Mouse (Mus musculus) left cerebral cortex, adult 11 months (tissue): ENCODE data around the gene Car10.

Experiments used
- DNase-seq: peaks from one replicate; pipeline ENCODE4 v3.0.0; 2022; ENCODE audit warnings: low spot score

Car10 gene

DNA sequence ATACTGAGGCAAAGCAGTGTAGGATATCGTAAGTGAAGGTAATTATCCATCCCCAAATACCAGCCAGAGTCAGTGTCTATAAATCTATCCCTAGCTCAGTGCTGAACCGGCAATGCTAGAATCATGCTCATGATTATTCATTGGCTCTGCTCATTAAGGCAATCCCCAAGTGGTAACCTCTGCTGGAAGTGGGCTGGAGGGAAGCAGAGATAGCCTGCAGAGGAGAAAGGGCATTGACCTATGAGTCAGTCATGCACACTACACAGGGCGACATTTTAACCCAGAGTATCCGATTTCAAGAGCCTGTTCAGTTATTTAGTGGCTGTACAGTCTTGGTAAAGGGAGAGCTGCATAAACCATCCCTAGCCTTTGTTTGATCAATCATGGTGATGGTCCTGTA lies 402.6 kb downstream of the Car10 start:
- DNase-seq = no peak

DNA sequence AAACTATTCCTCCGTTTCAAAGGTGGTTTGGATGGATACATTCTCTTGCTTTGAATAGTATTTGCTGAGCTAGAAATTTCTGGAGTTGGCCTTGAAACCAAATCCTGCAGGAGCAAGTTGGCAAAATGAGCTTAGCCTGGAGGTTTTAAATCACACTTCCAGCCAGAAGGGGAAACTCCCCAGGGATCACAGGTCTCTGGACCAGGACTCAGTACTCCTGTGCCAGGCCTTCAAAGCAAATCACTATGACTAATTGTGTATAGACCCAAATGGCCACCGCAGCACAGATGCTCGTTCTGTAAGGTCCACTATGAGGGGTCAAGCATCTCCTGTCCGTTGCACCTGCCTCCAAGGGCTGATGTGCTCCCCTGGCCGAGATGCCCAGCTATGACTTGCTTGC lies 403.8 kb downstream of the Car10 start:
- no peak for DNase-seq

DNA sequence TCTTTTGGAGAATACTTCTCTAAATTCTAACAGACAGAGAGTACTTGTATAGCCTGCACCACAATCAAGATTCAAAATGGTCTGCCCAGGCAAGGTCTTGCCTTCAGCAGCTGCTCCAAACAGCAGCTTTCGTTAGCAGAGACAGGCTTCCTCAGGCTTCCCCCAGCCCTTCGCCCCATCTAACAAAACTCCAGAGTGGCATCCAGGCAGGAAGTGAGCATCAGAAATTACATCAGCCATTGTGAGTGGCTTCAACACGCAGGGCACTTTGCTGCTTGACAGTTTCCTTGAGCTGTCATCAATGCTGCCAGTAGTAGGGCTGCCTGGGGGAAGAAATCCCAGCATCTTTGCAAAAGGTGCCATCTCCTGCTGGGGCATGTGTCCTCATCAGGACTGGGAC lies 405.0 kb downstream of the Car10 start:
- DNase-seq = no peak

DNA sequence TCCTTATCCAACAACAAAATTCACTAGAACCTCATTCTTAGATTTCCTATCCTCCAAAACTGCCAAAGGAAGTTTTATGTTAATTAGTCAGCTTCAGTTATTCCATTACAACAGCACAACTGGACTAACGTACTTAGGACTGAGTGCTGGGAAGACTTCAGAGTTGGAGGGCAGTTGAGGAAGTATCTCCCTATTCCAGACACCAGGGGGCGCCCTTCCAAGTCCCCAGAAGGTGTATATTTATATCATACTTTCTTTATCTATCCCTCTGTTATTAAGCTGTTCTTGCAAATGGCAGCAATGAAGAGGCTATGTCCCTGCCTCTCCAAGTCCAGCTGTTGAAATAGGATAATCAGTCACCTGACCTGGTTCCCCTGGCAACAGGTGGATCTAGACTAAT lies 405.6 kb downstream of the Car10 start:
- no peak for DNase-seq

DNA sequence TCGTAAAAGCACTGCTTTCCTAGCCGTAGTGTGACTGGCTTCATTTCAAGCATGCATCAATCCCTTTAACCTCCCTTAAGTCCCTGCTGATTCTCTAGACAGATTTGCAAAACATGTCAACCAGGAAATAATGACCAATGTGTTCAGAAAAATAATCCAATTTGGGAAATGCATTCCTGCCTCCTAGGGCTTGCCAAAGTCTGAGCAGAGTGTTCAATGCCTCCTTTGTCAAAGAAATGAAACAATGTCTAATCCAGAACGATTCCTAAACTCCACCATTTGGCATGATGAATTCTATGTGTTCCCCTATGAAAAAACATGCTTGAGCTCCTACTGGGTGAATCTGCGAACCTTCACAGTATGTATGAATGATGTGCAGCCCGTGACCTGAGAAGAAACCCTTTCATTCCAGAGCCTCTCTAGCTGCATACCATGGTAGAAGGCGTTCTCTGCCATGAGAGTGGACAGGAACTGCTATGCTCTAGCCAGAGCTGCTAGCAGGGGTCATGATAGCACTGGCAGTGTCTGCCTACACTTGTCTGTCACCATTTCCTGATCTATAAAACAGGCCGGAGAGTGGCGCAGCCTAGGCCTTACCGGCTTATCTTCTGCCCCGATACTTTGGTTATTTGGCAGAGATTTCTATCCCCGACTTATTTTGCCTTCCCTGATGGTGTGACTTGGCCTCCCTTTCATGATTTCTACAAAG lies 411.9 kb downstream of the Car10 start:
- no peak for DNase-seq

DNA sequence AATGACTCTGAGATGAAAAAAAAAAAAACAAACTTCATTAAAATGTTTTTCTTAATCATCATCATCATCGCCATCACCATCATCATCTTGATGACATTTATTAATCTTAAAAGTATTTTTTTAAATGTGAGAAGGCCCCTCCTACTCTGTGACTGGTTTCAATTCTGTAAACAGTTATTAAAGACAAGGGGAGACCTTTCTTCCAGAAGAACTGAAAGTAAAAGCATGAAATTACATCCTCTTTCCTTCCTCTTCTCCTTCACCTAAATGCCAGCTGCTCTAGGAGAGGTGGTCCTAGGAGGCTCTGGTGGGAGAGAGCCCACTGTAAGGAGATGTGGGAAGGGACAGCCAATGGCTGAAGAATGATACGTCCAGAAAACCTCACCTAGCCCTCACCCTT lies 415.0 kb downstream of the Car10 start:
- DNase-seq = no peak

DNA sequence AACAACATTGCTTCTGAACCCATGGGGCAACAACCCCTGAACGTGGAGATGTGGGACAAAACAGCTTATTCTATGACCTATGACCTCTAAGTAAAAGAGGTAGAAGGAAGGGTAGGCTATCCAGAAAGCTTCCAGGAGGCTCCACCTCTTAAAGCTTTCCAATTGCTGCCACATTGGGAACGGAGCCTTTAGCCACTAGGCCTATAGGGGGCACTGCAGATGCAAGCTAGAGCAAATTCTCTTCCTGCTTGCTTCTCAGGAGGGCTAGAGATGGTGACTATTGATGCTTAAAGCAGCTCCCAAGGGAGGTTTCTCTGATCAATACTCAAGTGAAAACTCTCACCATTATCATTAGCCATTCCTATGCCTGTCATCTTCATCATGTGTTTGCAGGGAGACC lies 416.6 kb downstream of the Car10 start:
- no peak for DNase-seq

DNA sequence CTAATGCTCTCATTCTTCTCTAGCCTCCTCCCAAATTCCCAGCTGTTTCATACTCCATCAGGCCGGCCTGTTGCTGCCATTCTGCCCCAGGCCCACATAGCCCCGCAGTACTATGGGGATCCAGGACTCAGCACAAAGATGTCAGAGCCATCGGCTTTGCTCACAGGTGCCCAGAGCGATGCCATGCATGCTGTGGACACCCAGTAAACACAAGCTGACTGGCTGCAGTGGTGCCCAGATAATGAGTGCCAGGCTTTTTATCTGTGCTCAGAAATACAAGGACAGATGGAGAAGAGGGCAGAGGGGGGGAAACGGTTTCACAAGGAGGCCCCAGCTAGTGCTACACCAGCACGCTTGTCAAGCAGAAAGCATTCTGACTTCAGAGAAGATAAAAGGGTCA lies 417.7 kb downstream of the Car10 start:
- no peak for DNase-seq

DNA sequence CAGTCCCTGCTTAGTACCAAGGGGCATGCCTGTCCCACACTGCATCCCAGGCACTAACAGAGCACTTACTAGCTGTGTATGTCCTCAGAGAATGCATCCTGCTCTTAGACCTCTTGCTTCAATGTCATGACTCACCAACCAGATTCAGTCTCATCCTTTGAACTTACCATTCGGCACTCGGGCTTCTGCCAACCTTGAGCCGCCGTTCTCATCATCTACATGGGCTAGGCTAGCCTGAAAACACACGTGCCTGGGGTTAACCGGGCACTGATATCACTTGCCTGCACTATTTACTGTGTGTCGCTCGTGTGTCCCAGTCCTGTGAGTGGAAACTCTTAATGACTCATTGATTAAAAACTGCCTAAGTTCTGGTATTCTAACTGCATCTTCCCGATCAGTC lies 418.4 kb downstream of the Car10 start:
- DNase-seq = no peak

DNA sequence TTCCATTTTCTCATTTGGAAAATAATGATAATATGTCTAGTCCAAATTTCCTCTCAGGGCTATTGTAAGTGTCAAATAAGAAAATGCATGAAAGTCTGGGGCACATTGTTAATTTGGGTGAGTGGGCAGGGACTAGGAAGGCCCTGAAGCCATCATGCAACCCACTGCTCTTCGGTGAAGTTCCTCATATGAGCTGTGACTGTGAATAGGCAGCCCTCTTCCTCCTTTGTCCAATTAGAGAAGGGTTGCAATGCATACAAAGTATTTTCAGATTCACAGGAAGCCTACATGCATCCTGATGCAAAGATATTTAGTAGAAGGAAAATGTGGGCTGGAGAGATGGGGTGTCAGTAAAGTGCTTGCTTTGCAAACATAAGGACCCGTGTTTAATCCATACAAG lies 419.1 kb downstream of the Car10 start:
- DNase-seq = no peak

DNA sequence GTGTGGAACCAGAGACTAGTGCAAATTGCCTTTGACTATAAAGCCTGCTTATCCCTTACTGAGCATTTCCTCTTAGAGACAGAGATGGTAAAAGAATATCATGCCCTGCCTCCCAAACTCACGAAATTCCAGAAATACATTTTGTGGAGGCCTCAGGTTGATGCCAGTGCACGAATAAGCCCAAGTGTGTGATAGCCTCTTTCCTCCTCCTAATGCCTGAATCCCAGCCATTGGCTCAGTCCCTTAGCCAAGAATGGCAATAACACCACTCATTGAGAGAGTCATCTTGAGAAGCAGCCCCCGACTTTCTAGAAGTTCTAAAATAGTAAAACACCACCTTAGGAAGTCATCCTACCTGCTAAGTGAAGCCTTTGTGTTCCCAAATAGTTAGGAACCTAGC lies 424.7 kb downstream of the Car10 start:
- no peak for DNase-seq

DNA sequence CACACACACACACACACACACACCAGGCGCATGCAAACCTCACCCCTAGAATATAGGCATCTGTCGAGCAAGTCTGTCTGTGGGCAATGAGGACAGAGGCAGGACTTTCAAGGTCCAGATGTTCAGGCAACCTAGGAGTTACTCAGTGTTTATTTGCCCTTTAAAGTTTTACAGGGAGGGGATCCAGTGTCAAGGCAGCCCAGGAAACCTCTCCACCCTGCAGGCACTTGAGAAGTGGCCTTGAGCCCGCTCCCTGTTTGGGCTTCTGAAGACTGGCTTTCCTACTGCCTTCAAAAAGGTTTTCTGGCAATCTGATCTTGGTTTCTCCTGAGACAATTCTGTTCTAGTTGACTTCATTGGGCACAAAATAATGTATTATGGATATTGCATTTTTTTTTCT lies 428.1 kb downstream of the Car10 start:
- DNase-seq = no peak

DNA sequence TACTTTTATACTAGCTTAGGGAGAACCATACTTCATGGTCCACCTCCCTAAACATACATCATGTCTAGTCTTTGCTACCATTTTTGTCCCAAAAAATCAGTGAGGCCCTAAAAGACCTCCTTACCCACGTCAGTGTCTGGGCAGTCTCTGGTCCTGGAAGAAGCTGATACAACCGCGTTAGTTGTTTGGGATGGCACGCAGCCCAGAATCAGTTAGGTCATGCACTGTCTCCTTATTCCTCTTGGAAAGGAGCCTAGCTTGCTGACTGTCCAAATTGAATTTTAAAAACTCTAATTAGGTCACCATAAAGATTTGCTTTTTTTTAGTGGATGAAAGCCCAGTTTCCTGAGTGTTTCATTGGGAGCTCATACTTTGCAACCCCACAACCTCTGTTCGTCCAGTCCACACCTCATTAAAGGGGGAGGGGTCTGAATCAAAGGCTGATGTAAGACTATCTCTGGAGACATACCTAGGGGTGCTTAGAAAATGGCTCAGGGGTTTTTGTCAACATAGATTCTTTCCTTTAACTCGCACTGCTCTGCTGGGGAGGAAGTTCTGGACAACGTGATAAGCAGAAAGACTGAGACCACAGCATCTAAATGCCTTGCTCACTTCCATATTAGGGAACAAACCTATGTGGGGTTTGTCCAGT lies 433.3 kb downstream of the Car10 start:
- no peak for DNase-seq

DNA sequence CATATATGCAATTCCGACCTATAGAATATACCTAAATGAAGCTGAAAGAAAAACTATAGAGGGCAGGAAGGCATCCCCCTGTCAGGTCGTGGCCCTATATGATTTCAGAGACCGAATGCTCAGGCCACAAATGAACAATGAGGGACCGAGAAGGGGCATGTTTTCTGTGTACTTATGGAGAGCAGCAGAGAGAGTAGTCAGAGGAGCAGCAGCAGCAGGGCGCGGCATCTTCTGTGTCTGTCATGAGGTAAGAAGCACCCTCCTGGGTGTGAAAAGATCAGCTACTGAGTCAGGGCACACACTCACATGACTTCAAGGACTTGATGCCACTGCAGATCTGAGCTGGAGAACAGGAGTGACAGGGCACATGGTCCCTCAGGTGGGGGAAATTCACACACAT lies 438.4 kb downstream of the Car10 start:
- no peak for DNase-seq

DNA sequence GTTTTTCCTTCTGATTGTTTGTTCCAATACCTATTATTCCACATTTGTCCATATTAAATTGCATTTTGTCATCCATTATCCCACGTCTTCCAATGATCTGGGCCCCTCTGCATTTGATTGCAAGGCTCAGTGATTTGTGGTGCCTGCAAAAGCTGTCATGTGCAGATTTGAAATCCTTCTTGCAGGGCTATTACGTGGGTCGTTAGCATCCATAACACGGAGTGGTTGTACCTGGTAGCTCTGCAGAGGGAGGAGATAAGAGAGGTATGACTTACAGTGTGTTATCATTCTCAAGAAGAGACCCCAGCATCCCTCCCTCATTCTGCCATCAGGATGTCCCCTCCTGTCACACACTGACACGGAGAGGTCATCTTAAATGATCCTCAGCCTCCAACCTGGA lies 451.1 kb downstream of the Car10 start:
- DNase-seq = no peak

DNA sequence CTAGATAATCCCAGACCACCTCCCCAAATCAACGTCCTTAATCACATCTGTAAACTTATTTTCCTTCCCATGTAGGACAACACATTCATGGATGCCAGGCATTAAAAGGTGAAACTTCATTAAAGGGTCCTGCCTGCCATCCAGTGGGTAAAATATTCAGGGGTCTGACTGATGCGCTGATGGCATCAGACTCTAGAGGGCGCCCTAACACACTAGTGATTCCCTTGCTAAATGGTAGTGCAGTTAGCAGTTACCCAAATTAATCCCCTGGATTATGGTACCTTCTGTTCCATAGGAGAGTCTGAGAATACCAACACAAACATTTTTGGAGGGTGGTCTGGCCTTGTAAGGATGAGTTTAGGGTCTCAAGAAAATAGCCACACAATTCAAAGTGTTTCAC lies 453.1 kb downstream of the Car10 start:
- no peak for DNase-seq

DNA sequence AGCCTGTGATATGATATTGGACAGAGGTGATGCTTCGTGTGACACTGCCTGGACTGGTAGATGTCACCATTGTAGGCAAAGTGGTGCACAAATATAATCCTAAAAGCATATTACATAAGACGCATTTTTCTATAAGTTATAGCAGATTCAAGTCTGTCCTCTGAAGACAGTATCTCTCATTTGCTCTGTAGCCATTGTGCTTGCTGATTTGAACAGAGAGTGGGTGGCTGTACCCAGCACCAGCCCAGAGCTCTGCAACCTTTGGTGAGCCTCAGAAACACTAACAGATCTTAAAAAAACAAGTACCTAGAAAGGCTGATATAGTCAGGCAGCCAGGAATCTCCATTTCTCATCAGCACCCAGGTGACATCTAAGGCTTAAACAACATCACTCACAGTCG lies 461.3 kb downstream of the Car10 start:
- no peak for DNase-seq

DNA sequence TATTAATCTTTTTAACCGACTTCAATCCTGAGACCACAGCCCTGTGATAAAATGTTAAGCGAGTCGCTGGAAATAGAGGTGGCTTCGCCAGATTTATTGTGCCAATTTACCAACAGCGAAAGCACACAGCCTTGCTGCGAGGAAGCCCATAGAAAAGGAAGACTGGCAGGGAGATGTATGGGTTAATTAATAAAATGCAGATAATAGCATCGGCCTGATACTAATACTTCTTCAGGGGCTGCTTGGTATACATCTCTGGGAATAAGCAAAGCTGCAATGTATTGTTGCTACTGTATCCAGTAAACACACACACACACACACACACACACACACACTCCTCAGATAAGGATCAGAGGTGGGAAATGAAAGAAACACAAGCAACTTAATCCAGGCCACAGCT lies 462.7 kb downstream of the Car10 start:
- no peak for DNase-seq

DNA sequence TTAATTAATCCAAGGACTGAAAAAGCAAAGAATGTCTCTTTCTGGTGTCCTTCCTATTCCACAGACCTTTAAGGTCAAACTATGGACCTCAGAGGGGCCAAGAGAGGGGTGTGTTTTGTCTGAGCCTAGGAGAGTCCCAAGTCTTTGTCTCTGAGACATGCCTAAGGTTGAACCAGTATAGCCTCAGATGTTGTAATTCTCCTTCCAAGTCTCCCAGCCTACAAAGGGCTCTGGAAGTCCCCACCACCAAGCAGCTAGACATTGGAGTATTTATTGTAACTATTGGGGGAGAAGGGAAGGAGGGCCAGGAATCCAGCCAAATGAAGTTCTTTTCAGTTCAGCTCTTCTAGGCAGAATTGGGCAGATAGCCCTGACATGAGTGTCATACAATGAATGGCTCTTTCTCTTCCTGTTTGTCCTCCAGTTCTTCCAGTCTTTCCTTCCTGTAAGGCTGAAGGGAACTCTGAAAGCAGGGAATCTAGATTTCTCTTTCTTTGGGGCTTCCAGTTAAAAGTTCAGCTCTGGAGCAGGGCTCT lies 464.6 kb downstream of the Car10 start:
- DNase-seq = no peak

DNA sequence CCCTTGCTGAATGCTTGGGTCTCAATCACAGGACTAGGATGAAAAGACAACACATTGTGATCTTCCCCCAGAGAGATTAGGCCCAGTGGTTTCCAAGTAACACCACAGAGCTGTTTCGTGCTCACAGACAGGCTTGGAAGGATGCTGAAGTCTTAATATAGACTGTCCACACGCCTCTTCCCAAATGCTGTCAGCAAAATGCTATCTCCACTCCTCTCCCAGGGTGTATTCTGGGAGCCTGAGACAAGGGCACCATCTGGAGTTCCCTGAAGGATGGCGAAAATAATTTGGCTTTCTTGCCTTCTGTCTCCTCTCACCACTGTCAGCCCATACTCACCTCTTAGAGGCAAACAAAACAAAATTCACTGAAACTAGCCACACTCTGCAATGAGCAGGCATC lies 467.9 kb downstream of the Car10 start:
- peak; percentile 76 for DNase-seq

DNA sequence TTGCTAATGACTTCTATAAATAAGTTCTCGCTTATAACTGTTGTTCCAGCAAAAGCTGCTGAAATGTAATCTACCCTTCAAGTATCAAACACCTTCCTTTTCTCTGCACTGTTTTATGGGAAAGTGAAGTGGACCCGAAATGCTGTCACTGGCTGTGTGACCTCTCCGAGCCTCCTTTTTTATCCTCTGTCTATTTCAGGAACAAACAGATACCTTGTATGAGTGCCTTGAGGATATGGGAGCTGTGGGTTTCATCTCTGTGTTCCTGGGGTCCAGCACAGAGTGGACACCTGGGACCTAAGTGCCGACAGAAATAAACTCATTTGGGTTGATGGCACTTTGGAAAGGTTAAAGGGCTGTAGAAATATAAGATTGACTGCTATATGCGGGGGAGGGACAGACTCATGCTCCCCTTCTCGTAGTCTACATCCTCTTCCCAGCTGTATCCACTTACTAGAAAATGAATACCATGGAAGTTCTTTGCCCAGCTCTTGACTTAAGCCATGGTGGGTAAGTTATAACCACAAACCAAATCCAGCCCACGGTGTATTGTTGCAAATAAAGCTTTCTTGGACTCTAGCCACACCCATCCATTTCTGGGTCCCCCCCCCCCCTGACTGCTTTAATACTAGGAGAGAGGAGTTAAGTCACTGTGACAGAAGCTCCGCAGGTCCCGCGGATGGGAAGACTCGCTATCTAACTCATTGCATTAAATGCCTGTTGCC lies 474.3 kb downstream of the Car10 start:
- no peak for DNase-seq

DNA sequence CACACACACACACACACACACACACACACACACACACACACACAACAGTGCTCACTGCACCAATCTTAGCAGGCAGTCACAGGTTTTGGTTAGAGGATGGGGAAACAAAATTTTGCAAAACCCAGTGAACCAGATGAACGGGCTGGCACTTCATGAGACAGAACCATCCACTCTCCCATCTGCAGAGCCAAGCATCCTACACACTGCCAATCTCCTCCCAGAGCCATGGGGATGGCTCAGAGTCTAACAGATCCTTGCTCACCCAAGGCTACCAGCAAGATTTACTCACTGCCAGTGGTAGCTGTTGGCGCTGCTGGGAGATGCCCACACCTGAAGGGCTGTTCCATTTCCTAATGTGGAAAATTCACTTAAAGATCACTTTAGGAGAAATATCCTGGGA lies 479.6 kb downstream of the Car10 start:
- DNase-seq = no peak

DNA sequence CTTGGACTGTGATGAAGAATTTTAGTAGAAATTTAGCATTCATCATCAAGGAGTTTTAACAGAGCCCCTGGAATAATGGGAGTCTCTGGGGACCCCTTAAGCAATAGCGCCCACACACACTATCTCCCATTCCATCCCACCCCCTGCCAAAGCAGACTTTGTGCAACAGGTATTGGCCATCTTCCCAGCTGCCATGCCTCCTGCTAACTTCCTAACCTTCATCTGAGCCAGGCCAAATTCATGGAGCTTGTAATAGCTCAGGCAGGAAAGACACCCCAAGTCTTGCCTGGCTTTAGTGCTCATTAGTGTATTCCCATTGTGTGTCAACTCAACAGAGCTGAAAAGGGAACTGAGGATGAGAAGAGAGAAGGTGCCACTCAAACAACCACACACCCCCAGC lies 481.8 kb downstream of the Car10 start:
- DNase-seq = no peak
